Mouse (Mus musculus) left cerebral cortex, adult 8-10 months (tissue): ENCODE measurements around the gene Pitpnb. TPM values are rescaled to one million over a fixed set of nuclear protein-coding genes. Genes with fewer than 3 reads are reported as not detected.

Experiments used
- DNase-seq, 2 experiments: peaks; one replicate each; pipeline ENCODE4 v3.0.0; 2022; ENCODE audit warnings: low spot score in 2 of 2
- total RNA-seq, 4 experiments: library from RNA; stranded (reverse); gene quantifications; 2 replicates each; pipeline ENCODE4 v1.2.4; 2022

Gene Pitpnb
- total RNA-seq, 4 experiments from 2014 or later: 81.7 to 89.5 (median 85.7) TPM

GRCm38 (mm10) chr5:111420011-111420691 is 89.6 kb downstream of the Pitpnb start:
- no peak for DNase-seq

DNA sequence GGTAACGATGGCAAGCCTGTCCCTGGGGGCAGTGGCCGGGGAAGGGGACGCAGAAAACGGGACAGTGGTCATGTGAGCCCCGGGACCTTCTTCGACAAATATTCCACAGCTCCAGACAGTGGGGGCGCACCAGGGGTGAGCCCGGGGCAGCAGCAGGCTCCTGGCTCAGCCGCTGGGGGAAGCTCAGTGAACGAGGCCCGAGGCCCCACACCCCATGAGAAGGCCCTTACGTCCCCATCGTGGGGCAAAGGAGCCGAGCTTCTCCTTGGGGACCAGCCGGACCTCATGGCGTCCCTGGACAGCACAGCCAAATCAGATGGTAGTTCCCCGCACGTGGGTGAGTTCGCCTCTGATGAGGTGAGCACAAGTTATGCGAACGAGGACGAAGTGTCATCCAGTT is 90.3 kb downstream of the Pitpnb start:
- no peak for DNase-seq

GRCm38 (mm10) chr5:111421424-111421823 is 90.9 kb downstream of the Pitpnb start:
- no peak for DNase-seq

- DNase-seq: no peak
These were observed 91.7 kb downstream of the Pitpnb start for GRCm38 (mm10) chr5:111422058-111422800.

DNA sequence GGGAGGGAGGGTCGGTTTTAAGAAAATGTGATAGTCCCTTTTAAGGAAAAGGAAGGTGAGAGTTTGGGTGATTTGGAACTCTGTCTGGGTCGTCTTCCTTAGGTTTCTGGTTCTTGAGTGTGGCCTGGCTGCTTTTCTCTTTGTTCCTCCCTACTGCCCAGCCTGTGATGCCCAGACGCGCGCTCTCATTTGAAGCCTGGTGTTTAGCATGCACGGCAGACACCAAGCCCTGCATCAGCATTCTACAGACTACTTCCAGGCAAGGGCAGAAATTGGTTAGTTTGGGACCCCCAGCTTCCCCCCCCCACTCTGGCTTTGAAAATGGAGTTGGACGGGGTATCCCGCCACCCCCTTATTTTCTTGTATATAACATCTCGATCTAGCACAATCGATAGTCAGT is 92.4 kb downstream of the Pitpnb start:
- no peak for DNase-seq

- DNase-seq: no peak
These were observed 93.1 kb downstream of the Pitpnb start for GRCm38 (mm10) chr5:111423616-111424015.

GRCm38 (mm10) chr5:111425813-111426212 is 95.2 kb downstream of the Pitpnb start:
- no peak for DNase-seq

DNA sequence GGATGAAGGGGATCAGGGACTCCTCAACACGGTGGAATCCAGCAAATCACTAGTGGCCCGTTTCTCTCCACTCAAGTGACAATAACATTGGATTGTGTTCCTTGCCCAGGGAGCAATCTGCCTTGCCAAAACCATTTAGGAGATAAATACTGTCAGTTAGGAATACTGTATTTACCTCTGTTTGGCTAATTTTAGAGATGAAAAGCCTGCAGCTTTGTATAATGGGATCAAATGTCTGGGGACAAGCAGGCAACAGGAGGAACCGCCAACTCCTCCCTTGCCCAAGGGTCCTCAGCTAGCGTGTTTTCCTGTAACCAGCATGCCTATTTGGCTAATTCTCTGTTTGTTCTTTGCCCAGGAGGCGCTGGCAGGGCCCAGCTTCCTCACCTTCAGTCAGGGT is 95.7 kb downstream of the Pitpnb start:
- DNase-seq: no peak

GRCm38 (mm10) chr5:111428882-111429281 is 98.3 kb downstream of the Pitpnb start:
- no peak for DNase-seq

DNA sequence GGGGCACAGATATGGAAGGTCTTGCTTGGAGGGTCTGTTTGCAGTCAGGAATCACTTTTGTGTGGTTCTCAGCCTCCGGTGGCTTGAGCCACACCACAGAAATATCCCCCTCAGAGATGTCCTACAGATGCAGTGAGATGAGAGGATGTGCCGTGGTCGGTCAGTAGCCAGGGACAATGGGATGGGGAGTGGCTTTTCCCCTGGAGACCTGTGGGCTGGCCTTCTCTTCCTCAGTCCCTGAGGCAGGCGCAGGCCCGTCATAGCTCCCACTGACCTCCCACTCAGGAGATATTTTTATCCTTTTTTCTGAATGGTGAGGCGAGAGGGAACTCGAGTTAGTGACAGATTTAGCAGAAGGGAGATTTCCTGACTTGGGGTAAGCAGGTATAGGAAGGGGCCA is 99.2 kb downstream of the Pitpnb start:
- peak in 1 of 2 experiments; percentile 46 for DNase-seq

DNA sequence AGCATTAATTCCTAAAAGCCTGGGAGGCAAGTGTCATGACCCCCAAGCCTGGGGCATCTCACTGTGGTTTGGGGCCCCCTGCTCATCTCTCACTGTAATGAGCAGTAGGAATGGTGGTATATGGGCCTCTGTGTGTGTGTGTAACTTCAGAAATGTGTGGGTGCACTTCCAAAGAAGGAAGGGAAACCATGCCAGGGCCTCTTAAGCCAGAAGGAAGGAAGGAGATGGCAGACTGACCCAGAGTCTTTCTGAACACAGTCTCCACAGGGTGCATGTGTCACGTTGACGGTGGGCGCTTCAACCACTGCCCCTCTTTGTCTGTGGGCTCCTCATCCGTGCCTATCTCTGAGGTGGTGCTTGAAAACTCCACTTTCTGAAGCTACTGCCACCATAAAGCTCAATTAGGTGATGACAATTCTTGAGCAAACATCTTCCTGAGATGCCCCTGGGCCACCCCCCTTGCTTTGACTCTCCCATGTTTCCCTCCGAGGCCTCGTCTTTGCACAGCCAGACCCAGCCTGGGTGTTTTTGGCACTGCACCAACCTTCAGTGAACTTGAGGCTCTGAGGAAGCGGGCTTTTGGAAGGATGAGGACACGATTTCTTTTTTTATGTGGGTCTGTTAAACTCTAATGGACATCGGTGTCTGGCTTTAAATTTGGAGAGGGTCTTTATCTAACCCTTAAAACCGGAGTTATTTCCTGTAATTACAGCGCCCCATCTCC is 100.6 kb downstream of the Pitpnb start:
- DNase-seq: no peak

DNA sequence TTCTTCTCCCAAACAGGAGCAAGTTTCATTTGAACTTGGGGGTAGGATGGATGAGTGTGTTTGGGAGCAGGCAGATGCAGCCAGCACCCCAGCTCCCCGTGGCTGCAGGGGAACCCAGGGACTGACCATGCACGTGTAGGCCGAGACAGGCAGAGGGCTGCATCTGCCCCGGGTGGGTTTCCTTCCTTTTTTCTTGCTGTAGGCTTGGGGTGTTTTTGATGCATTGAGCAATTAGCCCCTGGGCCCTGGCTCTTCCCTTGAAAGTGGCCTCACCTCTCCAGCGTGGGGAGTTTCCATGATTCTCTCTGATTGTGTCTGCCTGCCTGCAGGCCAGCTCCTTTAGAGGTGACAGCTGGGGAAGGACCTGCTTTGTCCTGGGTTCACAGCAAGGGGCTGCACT is 102.3 kb downstream of the Pitpnb start:
- no peak for DNase-seq

DNA sequence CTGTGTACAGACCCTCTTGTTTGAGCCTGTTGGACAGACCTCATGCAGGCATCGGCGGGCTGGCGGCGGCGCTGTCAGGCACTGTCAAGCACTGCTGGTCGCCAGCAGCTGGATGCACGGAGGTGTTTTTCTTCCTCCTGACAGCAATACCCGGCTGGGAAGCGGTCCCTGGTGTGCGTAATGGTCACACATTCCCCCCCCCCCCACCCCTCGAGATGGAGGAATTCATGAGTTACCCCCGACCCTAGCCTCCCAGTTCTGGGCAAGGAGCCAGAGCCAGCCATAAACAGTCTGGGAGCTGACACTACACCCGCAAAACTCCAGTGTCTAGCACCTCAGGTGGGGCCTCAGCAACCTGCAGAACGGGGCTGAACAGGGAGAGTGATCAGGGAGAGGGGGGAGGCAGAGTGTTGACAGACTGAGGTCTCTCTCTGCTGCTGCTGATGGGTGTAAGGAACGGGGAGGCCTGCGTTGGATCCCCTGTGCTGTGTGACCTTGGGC is 103.8 kb downstream of the Pitpnb start:
- no peak for DNase-seq

DNA sequence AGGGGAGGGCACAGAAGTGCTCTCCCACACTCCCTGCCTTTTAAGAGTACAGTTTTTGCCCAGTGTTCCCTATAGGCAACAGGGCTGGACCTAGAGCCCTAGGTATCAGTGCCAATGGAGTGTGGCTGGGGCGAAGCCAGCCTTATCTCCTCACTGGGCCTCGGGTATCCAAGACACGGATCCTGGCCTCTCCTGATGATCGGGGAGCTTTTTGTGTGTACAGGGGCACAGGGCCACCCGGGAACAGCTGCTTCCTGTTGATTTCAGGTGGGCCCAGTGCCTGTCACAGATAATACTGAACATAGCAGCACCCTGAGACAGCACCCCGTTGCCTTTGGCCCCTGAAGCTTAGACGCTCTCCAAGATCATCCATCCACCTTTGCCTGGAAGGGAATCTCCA is 105.7 kb downstream of the Pitpnb start:
- no peak for DNase-seq

DNA sequence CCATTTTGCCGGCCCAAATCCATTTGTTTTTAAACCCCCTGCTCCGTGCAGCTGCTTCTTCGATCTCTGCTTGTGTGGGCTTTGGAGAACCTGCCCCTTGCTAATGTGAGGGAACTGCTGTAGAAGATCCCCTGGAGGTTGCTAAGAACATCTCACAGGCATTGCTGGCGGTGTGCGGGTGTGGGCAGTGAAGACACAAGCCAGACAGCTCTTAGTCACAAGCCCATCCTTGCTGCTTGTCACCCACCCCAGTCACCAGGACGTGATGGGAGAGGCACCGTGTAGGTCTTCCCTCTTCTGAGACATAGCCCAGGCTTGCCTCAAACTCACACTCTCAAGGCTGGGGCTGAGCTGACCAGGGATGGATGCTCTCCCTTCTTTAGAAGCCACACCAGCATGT is 106.6 kb downstream of the Pitpnb start:
- peak in 1 of 2 experiments; percentile 76 for DNase-seq

Other genes starting within 250 kb of the Pitpnb start
- 10 to 100 TPM; 52.4 to 55.5 (median 53.9) TPM for gene Mn1, start 86.6 kb downstream of the Pitpnb start, total RNA-seq